In genomic region chr13:108336192-108336591, GRCm38 (mm10) we compare ENCODE assay signal across 19 mouse cellular contexts. TPM values are rescaled to one million over a fixed set of nuclear protein-coding genes. Genes with fewer than 3 reads are reported as not detected.
"Had no signal": no experiment of that assay in that cellular context is flagged by ENCODE, and none has a peak within 500 bp of the region (broad histone marks: within the 10 kb centered on the region; RNA-seq: fewer than 3 reads in every experiment).

No protein-coding gene starts in this region.

- H3K4me3 ChIP-seq: left cerebral cortex, adult 2 months; liver, embryonic 13.5 days; midbrain, embryonic 15.5 days; neural tube, embryonic 12.5 days; neural tube, embryonic 15.5 days had no signal

- H3K4me1 ChIP-seq: midbrain, embryonic 15.5 days; neural tube, embryonic 12.5 days; neural tube, embryonic 15.5 days had no signal

- H3K27ac ChIP-seq: left cerebral cortex, adult 2 months; liver, embryonic 13.5 days; midbrain, embryonic 15.5 days; neural tube, embryonic 12.5 days; neural tube, embryonic 15.5 days; stomach, postnatal 0 days had no signal

- H3K27me3 ChIP-seq: liver, embryonic 13.5 days; midbrain, embryonic 15.5 days; neural tube, embryonic 12.5 days; neural tube, embryonic 15.5 days had no signal

- ATAC-seq: midbrain, embryonic 15.5 days had no signal

- H3K9ac ChIP-seq: liver, embryonic 13.5 days; midbrain, embryonic 15.5 days; neural tube, embryonic 12.5 days; neural tube, embryonic 15.5 days had no signal

- H3K4me2 ChIP-seq: liver, embryonic 13.5 days; midbrain, embryonic 11.5 days; midbrain, embryonic 15.5 days; neural tube, embryonic 12.5 days; neural tube, embryonic 15.5 days had no signal

- H3K36me3 ChIP-seq: midbrain, embryonic 15.5 days; neural tube, embryonic 15.5 days had no signal

- H3K9me3 ChIP-seq: liver, embryonic 13.5 days; midbrain, embryonic 15.5 days; neural tube, embryonic 12.5 days; neural tube, embryonic 15.5 days had no signal

- DNase-seq: kidney, postnatal 25 days; layer of hippocampus, postnatal 36 days; liver, embryonic 13.5 days; lung, adult 2 months; lung, postnatal 14 days; lung, postnatal 4 days; right cerebral cortex, adult 18-20 months; right cerebral cortex, postnatal 14 days; right cerebral cortex, postnatal 4 days; thymus, adult 2 months; thymus, postnatal 14 days; thymus, postnatal 4 days had no signal

RNA-seq across cellular contexts. Expression of gene Depdc1b, which starts 20.1 kb away (rescaled TPM):
- polyA plus RNA-seq: liver, adult 2 months had no signal
